Mouse (Mus musculus) lung, adult 2 months (tissue): ENCODE data around the gene BC028528.

Experiments
- CTCF ChIP-seq: fragments of 200-500 bp; IDR thresholded peaks from 2 replicates; pipeline ENCODE4 v1.5.1; 2011; ENCODE audit warnings: mild to moderate bottlenecking, low read length, control low read depth; ENCODE audit not compliant: insufficient read depth
- POLR2A ChIP-seq: fragments of 200-500 bp; IDR thresholded peaks from 2 replicates; pipeline ENCODE4 v1.6.1; 2011; ENCODE audit warnings: low read depth, mild to moderate bottlenecking, control low read depth, low read length, borderline replicate concordance; ENCODE audit errors: extremely low read depth

DNA sequence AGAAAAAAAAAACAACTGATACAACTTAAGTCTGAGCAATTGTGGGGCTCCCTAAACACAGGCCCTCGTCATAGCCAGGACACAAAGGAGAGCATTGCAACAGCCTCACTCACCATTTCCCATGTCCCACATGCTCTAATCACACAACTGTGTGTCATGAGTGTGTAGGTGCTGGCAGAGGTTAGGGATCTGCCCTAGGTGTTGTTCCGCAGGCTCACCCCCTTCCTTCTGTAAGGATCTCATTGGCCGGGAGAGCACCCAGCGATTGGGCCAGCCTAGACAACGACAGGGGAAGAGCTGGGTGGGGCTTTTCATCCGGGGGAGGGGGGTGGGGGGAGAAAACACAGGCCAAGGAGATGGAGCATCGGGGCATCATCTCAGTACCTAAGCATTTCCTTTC lies 28.2 kb downstream of the BC028528 start:
- TF ChIP-seq POLR2A = no peak
- TF ChIP-seq CTCF = no peak
